Mouse (Mus musculus): ENCODE results near the gene Mctp1.

Gene Mctp1

GRCm38 (mm10) chr13:76633707-76634106 is 249.4 kb downstream of the Mctp1 start:
- DNase-seq: no peak

- no peak for DNase-seq
Measured at GRCm38 (mm10) chr13:76638282-76638681, 253.9 kb downstream of the Mctp1 start.

GRCm38 (mm10) chr13:76659523-76659922 is 275.2 kb downstream of the Mctp1 start:
- no peak for DNase-seq

GRCm38 (mm10) chr13:76681286-76681685 is 297.0 kb downstream of the Mctp1 start:
- DNase-seq: no peak

GRCm38 (mm10) chr13:76689349-76689748 is 305.0 kb downstream of the Mctp1 start:
- no peak for DNase-seq

GRCm38 (mm10) chr13:76690143-76690542 is 305.8 kb downstream of the Mctp1 start:
- DNase-seq: no peak

- DNase-seq: no peak
Measured at GRCm38 (mm10) chr13:76690697-76691096, 306.4 kb downstream of the Mctp1 start.

GRCm38 (mm10) chr13:76734013-76734412 is 349.7 kb downstream of the Mctp1 start:
- DNase-seq: no peak

GRCm38 (mm10) chr13:76750663-76751429 is 366.5 kb downstream of the Mctp1 start:
- DNase-seq: no peak

- peak; percentile 21 to 60 for DNase-seq
Measured at GRCm38 (mm10) chr13:76759832-76760490, 375.6 kb downstream of the Mctp1 start.

GRCm38 (mm10) chr13:76799662-76800061 is 415.3 kb downstream of the Mctp1 start:
- no peak for DNase-seq

- no peak for DNase-seq
Measured at GRCm38 (mm10) chr13:76801126-76801632, 416.8 kb downstream of the Mctp1 start.

- no peak for DNase-seq
Measured at GRCm38 (mm10) chr13:76802051-76802728, 417.9 kb downstream of the Mctp1 start.

GRCm38 (mm10) chr13:76802926-76803325 is 418.6 kb downstream of the Mctp1 start:
- no peak for DNase-seq

- no peak for DNase-seq
Measured at GRCm38 (mm10) chr13:76803799-76804198, 419.5 kb downstream of the Mctp1 start.

GRCm38 (mm10) chr13:76808871-76809390 is 424.6 kb downstream of the Mctp1 start:
- DNase-seq: no peak

GRCm38 (mm10) chr13:76809802-76810201 is 425.5 kb downstream of the Mctp1 start:
- DNase-seq: no peak

GRCm38 (mm10) chr13:76810496-76810939 is 426.2 kb downstream of the Mctp1 start:
- DNase-seq: no peak

- DNase-seq: no peak
Measured at GRCm38 (mm10) chr13:76823083-76823482, 438.7 kb downstream of the Mctp1 start.

- no peak for DNase-seq
Measured at GRCm38 (mm10) chr13:76824932-76825694, 440.8 kb downstream of the Mctp1 start.

- DNase-seq: no peak
Measured at GRCm38 (mm10) chr13:76827738-76828137, 443.4 kb downstream of the Mctp1 start.

GRCm38 (mm10) chr13:76838031-76838430 is 453.7 kb downstream of the Mctp1 start:
- no peak for DNase-seq

All from cerebellum, postnatal 25 days (tissue).